Mouse (Mus musculus) heart, embryonic 15.5 days (tissue): ENCODE results near the gene Abca8b. TPM values are rescaled to one million over a fixed set of nuclear protein-coding genes. Genes with fewer than 3 reads are reported as not detected.
A peak's percentile ranks its signal among the peaks of the same experiment; 100 is the strongest.
"Not testable (repeated sequence)": the region's sequence is repeated elsewhere in the genome, so short reads cannot be mapped to it uniquely, and the experiment has no call there.

Experiments used
- ATAC-seq: fragments of 200-750 bp; cut with Nextera tagmentation; replicated peaks from 2 replicates; pipeline ENCODE4 v1.8.0; 2017; ENCODE audit warnings: low read depth, moderate TSS enrichment; ENCODE audit not compliant: insufficient number of reproducible peaks, insufficient read depth, low FRiP score
- H3K27ac ChIP-seq: fragments of 300-500 bp; sonication (generic); 2 replicates; pipeline ENCODE4 v1.5.1; 2015; ENCODE audit warnings: mild to moderate bottlenecking, inconsistent platforms
- H3K27me3 ChIP-seq: fragments of 300-500 bp; sonication (generic); 2 replicates; pipeline ENCODE4 v1.6.1; 2015; ENCODE audit warnings: inconsistent platforms
- H3K36me3 ChIP-seq: fragments of 300-500 bp; sonication (generic); 2 replicates; pipeline ENCODE4 v1.6.1; 2015; ENCODE audit warnings: mild to moderate bottlenecking, inconsistent platforms
- H3K4me1 ChIP-seq: fragments of 300-500 bp; sonication (generic); replicated peaks from 2 replicates; pipeline ENCODE4 v1.6.1; 2015; ENCODE audit warnings: inconsistent platforms
- H3K4me2 ChIP-seq: fragments of 300-500 bp; sonication (generic); 2 replicates; pipeline ENCODE4 v1.6.1; 2015; ENCODE audit warnings: inconsistent platforms, mild to moderate bottlenecking, moderate library complexity
- H3K4me3 ChIP-seq: fragments of 300-500 bp; sonication (generic); 2 replicates; pipeline ENCODE4 v1.5.1; 2015; ENCODE audit warnings: mild to moderate bottlenecking, inconsistent platforms
- H3K9ac ChIP-seq: fragments of 300-500 bp; sonication (generic); 2 replicates; pipeline ENCODE4 v1.6.1; 2015; ENCODE audit warnings: mild to moderate bottlenecking, inconsistent platforms
- H3K9me3 ChIP-seq: fragments of 300-500 bp; sonication (generic); replicated peaks from 2 replicates; pipeline ENCODE4 v1.6.1; 2016; ENCODE audit warnings: inconsistent platforms
- WGBS: fragments of 180-500 bp; shearing (Covaris S2); methylation state at CpG from one replicate; pipeline ENCODE4 v1.1.7; 2015; ENCODE audit warnings: mixed read lengths; 5-methylcytosine and 5-hydroxymethylcytosine counted together
- polyA plus RNA-seq: library from polyadenylated mRNA; unstranded; fragments of >200 nt; fragmentation: Nextera tagmentation; extraction: Ambion mirVana; gene quantifications from 2 replicates; pipeline ENCODE4 v1.2.1, GENCODE M21; 2015

The Abca8b gene
- 0.74 and 0.83 TPM in 2 replicates for polyA plus RNA-seq

GRCm38 (mm10) chr11:109995624-109996023, at the start of gene Abca8b:
Gene Abca8b (minus strand): TSS chr11:109995845.
- under 1% methylated on average over 15 of the region's 15 CpGs for WGBS
- Histone ChIP-seq H3K9ac (peak within 1 kb of the TSS; percentile 51), H3K4me2 (peak within 1 kb of the TSS; percentile 80), H3K4me3 (peak within 1 kb of the TSS; percentile 56), H3K27ac (peak within 1 kb of the TSS; percentile 58), H3K27me3 (no peaks in the 10 kb centered on the region), H3K36me3 (no peaks in the 10 kb centered on the region), H3K9me3 (no peaks in the 10 kb centered on the region), H3K4me1 (peaks cover 9% of the 10 kb centered on the region; the same call in 1 of the 2 replicates)
- peak; percentile 94 for ATAC-seq

- Histone ChIP-seq H3K9me3 (no peaks in the 10 kb centered on the region), H3K27ac (no peak overlapping the region), H3K27me3 (no peaks in the 10 kb centered on the region), H3K9ac (no peak overlapping the region), H3K36me3 (no peaks in the 10 kb centered on the region), H3K4me2 (no peak overlapping the region), H3K4me3 (no peak overlapping the region), H3K4me1 (no peaks in the 10 kb centered on the region)
- 89% methylated on average over 2 of the region's 2 CpGs for WGBS
- no peak for ATAC-seq
Measured at GRCm38 (mm10) chr11:110037795-110038194, 42.1 kb upstream of the Abca8b start.

GRCm38 (mm10) chr11:110028913-110029695, 33.5 kb upstream of the Abca8b start:
- Histone ChIP-seq H3K4me1 (no peaks in the 10 kb centered on the region), H3K27ac (no peak overlapping the region), H3K36me3 (no peaks in the 10 kb centered on the region), H3K4me2 (no peak overlapping the region), H3K4me3 (no peak overlapping the region), H3K9ac (no peak overlapping the region), H3K27me3 (no peaks in the 10 kb centered on the region), H3K9me3 (no peaks in the 10 kb centered on the region)
- ATAC-seq, result no peak
- 57% methylated on average over 7 of the region's 7 CpGs for WGBS

GRCm38 (mm10) chr11:110010836-110011546, 15.3 kb upstream of the Abca8b start:
- no peak for ATAC-seq
- Histone ChIP-seq H3K27me3 (no peaks in the 10 kb centered on the region), H3K4me2 (no peak overlapping the region), H3K9ac (no peak overlapping the region), H3K36me3 (no peaks in the 10 kb centered on the region), H3K9me3 (no peaks in the 10 kb centered on the region), H3K27ac (no peak overlapping the region), H3K4me1 (no peaks in the 10 kb centered on the region), H3K4me3 (no peak overlapping the region)
- WGBS, result 74% methylated on average over 2 of the region's 2 CpGs

GRCm38 (mm10) chr11:109995013-109995412, 632 bp downstream of the Abca8b start:
- no peaks in the 10 kb centered on the region for H3K27me3 ChIP-seq
- peaks cover 9% of the 10 kb centered on the region; the same call in 1 of the 2 replicates for H3K4me1 ChIP-seq
- peak overlapping the region; percentile 80 for H3K4me2 ChIP-seq
- ATAC-seq, result peak; percentile 44; the same call in 1 of the 2 replicates
- peak overlapping the region; percentile 58 for H3K27ac ChIP-seq
- H3K9me3 ChIP-seq, result no peaks in the 10 kb centered on the region
- H3K9ac ChIP-seq, result no peak overlapping the region
- peak overlapping the region; percentile 56 for H3K4me3 ChIP-seq
- no peaks in the 10 kb centered on the region for H3K36me3 ChIP-seq
- WGBS, result 6% methylated on average over 3 of the region's 3 CpGs

- Histone ChIP-seq H3K27ac (no peak overlapping the region), H3K9ac (no peak overlapping the region), H3K4me2 (0 out of 2 replicates have a peak overlapping the region, but pooled peaks have one; percentile 80)
Measured at GRCm38 (mm10) chr11:109994014-109994413, 1.6 kb downstream of the Abca8b start.

GRCm38 (mm10) chr11:109991270-109991669, 4.4 kb downstream of the Abca8b start:
- WGBS, result 69% methylated on average over 3 of the region's 3 CpGs
- ATAC-seq, result no peak
- H3K27ac ChIP-seq, result no peak overlapping the region

More at GRCm38 (mm10) chr11:109994014-109994413, 1.6 kb downstream of the Abca8b start:
- Histone ChIP-seq H3K4me3 (no peak overlapping the region), H3K27me3 (no peaks in the 10 kb centered on the region), H3K36me3 (no peaks in the 10 kb centered on the region), H3K4me1 (peaks cover 9% of the 10 kb centered on the region; the same call in 1 of the 2 replicates), H3K9me3 (no peaks in the 10 kb centered on the region)
- 36% methylated on average over 6 of the region's 6 CpGs for WGBS
- ATAC-seq, result no peak

GRCm38 (mm10) chr11:109990256-109990655, 5.4 kb downstream of the Abca8b start:
- H3K4me1 ChIP-seq, result peaks cover 6% of the 10 kb centered on the region; the same call in 1 of the 2 replicates
- 82% methylated on average over 2 of the region's 2 CpGs for WGBS
- no peak overlapping the region for H3K4me3 ChIP-seq
- H3K27ac ChIP-seq, result no peak overlapping the region
- ATAC-seq, result no peak
- no peaks in the 10 kb centered on the region for H3K36me3 ChIP-seq
- H3K4me2 ChIP-seq, result no peak overlapping the region
- H3K9ac ChIP-seq, result no peak overlapping the region
- H3K9me3 ChIP-seq, result no peaks in the 10 kb centered on the region
- no peaks in the 10 kb centered on the region for H3K27me3 ChIP-seq

More at GRCm38 (mm10) chr11:109991270-109991669, 4.4 kb downstream of the Abca8b start:
- Histone ChIP-seq H3K4me2 (no peak overlapping the region), H3K27me3 (no peaks in the 10 kb centered on the region), H3K4me3 (no peak overlapping the region), H3K36me3 (no peaks in the 10 kb centered on the region), H3K9me3 (no peaks in the 10 kb centered on the region), H3K9ac (no peak overlapping the region), H3K4me1 (peaks cover 9% of the 10 kb centered on the region; the same call in 1 of the 2 replicates)

GRCm38 (mm10) chr11:109988164-109988563, 7.5 kb downstream of the Abca8b start:
- ATAC-seq, result no peak
- no peak overlapping the region for H3K4me2 ChIP-seq
- no peak overlapping the region for H3K27ac ChIP-seq
- no peaks in the 10 kb centered on the region for H3K36me3 ChIP-seq
- H3K4me1 ChIP-seq, result no peaks in the 10 kb centered on the region
- H3K27me3 ChIP-seq, result no peaks in the 10 kb centered on the region
- 55% methylated on average over 1 of the region's 1 CpGs for WGBS
- H3K4me3 ChIP-seq, result no peak overlapping the region
- no peaks in the 10 kb centered on the region for H3K9me3 ChIP-seq
- no peak overlapping the region for H3K9ac ChIP-seq

GRCm38 (mm10) chr11:109987460-109988072, 8.1 kb downstream of the Abca8b start:
- H3K27me3 ChIP-seq, H3K36me3 ChIP-seq, H3K4me3 ChIP-seq, H3K9ac ChIP-seq, ATAC-seq, H3K4me2 ChIP-seq, H3K9me3 ChIP-seq, H3K27ac ChIP-seq, H3K4me1 ChIP-seq: not testable (repeated sequence)
- WGBS, result 47% methylated on average over 11 of the region's 11 CpGs

GRCm38 (mm10) chr11:109981872-109982271, 13.8 kb downstream of the Abca8b start:
- no peaks in the 10 kb centered on the region for H3K4me1 ChIP-seq

More at GRCm38 (mm10) chr11:109981872-109982271, 13.8 kb downstream of the Abca8b start:
- H3K9me3 ChIP-seq, result no peaks in the 10 kb centered on the region
- no peaks in the 10 kb centered on the region for H3K27me3 ChIP-seq
- ATAC-seq, result no peak
- no peak overlapping the region for H3K9ac ChIP-seq
- no peak overlapping the region for H3K27ac ChIP-seq
- 85% methylated on average over 2 of the region's 2 CpGs for WGBS
- no peak overlapping the region for H3K4me2 ChIP-seq
- H3K4me3 ChIP-seq, result no peak overlapping the region
- H3K36me3 ChIP-seq, result no peaks in the 10 kb centered on the region
